Mouse (Mus musculus) neural tube, embryonic 11.5 days (tissue): ENCODE results near the gene Lhfpl4. TPM values are rescaled to one million over a fixed set of nuclear protein-coding genes. Genes with fewer than 3 reads are reported as not detected.
A peak's percentile ranks its signal among the peaks of the same experiment; 100 is the strongest.

Source experiments
- ATAC-seq: fragments of 200-750 bp; cut with Nextera tagmentation; 2 replicates; pipeline ENCODE4 v1.8.0; 2017; ENCODE audit warnings: moderate number of reproducible peaks, mild to moderate bottlenecking, moderate TSS enrichment, moderate library complexity; ENCODE audit not compliant: insufficient read depth, low FRiP score, low TSS enrichment
- DNase-seq: peaks from one replicate; pipeline ENCODE4 v3.0.0-alpha.2; 2015; ENCODE audit warnings: low spot score
- H3K27ac ChIP-seq: fragments of 300-500 bp; sonication (generic); 2 replicates; pipeline ENCODE4 v1.5.1; 2014; ENCODE audit warnings: low read depth, mild to moderate bottlenecking, low read length
- H3K27me3 ChIP-seq: fragments of 300-500 bp; sonication (generic); 2 replicates; pipeline ENCODE4 v1.6.1; 2014; ENCODE audit warnings: mild to moderate bottlenecking, low read length, mixed read lengths; ENCODE audit not compliant: control insufficient read depth, insufficient read depth
- H3K36me3 ChIP-seq: fragments of 300-500 bp; sonication (generic); 2 replicates; pipeline ENCODE4 v1.6.1; 2014; ENCODE audit warnings: mild to moderate bottlenecking, low read length, moderate library complexity, mixed read lengths; ENCODE audit not compliant: control insufficient read depth, insufficient read depth
- H3K4me1 ChIP-seq: fragments of 300-500 bp; sonication (generic); 2 replicates; pipeline ENCODE4 v1.6.1; 2014; ENCODE audit warnings: low read length, mixed read lengths; ENCODE audit not compliant: control insufficient read depth, insufficient read depth
- H3K4me2 ChIP-seq: fragments of 300-500 bp; sonication (generic); 2 replicates; pipeline ENCODE4 v1.6.1; 2014; ENCODE audit warnings: low read depth, mild to moderate bottlenecking, moderate library complexity
- H3K4me3 ChIP-seq: fragments of 300-500 bp; sonication (generic); 2 replicates; pipeline ENCODE4 v1.5.1; 2014; ENCODE audit warnings: low read depth, low read length
- H3K9ac ChIP-seq: fragments of 300-500 bp; sonication (generic); 2 replicates; pipeline ENCODE4 v1.6.1; 2014; ENCODE audit warnings: mild to moderate bottlenecking, low read length
- H3K9me3 ChIP-seq: fragments of 300-500 bp; sonication (generic); 2 replicates; pipeline ENCODE4 v1.6.1; 2016; ENCODE audit warnings: low read length; ENCODE audit not compliant: control insufficient read depth
- WGBS: fragments of 180-500 bp; shearing (Covaris S2); extraction: QIAGEN DNeasy Blood & Tissue Kit; methylation state at CpG from one replicate; pipeline ENCODE4 v1.1.7; 2014; 5-methylcytosine and 5-hydroxymethylcytosine counted together
- polyA plus RNA-seq: library from polyadenylated mRNA; unstranded; fragments of >200 nt; fragmentation: Nextera tagmentation; extraction: Ambion mirVana; gene quantifications from 2 replicates; pipeline ENCODE4 v1.2.1, GENCODE M21; 2014

The Lhfpl4 gene
- polyA plus RNA-seq: 6.7 and 6.9 TPM in 2 replicates

DNA sequence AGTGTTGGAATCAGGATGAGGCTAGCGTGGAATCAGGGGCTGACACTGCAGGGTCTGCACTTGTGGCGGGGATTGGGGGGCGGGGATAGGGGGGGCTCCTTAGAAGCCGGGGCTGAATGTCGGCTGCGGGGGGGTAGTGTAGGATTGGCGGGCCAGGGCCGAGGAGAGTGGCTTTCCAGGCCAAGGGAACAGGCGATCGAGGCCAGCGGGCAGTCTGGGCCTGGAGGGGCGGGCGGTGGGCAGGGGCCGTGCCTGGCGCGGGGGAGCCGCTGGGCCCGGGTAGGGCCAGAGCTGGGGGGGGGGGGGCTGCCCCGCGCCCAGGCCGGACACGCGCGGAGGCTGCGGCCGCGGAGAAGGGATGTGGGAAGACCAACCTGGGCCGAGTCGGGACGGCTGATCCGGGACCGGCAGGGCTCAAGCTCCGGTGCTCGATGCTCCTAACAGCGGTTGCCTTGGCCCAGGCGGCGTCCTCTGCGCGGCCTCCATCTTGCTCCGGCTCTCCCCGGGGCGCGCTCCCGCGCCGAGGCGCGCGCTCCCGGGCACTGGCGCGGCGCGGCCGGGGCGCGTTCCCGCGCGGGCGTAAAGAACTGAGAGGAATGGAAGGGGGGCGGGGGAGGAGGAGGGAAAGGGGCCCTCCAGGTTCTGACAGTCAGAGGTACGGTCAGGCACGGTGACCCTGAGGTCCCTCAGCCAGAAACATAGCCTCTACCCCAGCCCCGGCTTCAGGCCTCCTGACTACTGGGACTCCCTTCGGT is at the start of gene Lhfpl4:
TSS of gene Lhfpl4 (minus strand) at position 544 of the 755 bp plus-strand sequence.
- DNase-seq (peak; percentile 67), ATAC-seq (peak; percentile 83)
- Histone ChIP-seq H3K9ac (peak within 1 kb of the TSS; percentile 83), H3K4me2 (peak within 1 kb of the TSS; percentile 80), H3K27me3 (peaks cover 6% of the 10 kb centered on the region), H3K27ac (peak within 1 kb of the TSS; percentile 53; the same call in 1 of the 2 replicates), H3K4me1 (peaks cover 7% of the 10 kb centered on the region; the same call in 1 of the 2 replicates), H3K36me3 (no peaks in the 10 kb centered on the region), H3K4me3 (peak within 1 kb of the TSS; percentile 77), H3K9me3 (no peaks in the 10 kb centered on the region)
- under 1% methylated on average over 47 of the region's 66 CpGs for WGBS

DNA sequence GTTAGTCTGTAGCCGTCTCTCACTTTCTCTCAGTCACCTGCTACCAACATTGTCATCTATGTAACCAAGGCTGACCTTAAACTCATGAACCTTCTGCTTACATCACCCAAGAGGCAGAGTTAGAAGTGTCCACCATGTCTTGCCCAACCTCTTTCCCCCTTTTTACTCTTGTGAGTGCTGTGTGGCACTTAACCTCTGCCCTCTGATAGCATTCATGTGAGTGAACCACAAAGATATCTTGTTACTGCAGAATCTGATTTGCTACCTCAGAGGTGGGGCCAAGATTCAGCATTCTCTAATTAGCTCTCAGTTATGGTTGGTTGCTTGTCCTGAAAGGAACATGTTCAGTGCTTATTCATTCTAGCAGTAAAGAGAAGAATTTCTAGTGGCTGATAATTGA is 47.6 kb upstream of the Lhfpl4 start:
- WGBS: 84% methylated on average over 1 of the region's 1 CpGs
- ATAC-seq (no peak), DNase-seq (no peak)
- peaks cover 6% of the 10 kb centered on the region; the same call in 1 of the 2 replicates for H3K4me1 ChIP-seq
- no peak overlapping the region for H3K27ac ChIP-seq
- no peak overlapping the region for H3K9ac ChIP-seq
- H3K4me2 ChIP-seq: no peak overlapping the region
- peaks cover 2% of the 10 kb centered on the region; the same call in 1 of the 2 replicates for H3K36me3 ChIP-seq
- H3K9me3 ChIP-seq: no peaks in the 10 kb centered on the region
- no peaks in the 10 kb centered on the region for H3K27me3 ChIP-seq
- no peak overlapping the region for H3K4me3 ChIP-seq

DNA sequence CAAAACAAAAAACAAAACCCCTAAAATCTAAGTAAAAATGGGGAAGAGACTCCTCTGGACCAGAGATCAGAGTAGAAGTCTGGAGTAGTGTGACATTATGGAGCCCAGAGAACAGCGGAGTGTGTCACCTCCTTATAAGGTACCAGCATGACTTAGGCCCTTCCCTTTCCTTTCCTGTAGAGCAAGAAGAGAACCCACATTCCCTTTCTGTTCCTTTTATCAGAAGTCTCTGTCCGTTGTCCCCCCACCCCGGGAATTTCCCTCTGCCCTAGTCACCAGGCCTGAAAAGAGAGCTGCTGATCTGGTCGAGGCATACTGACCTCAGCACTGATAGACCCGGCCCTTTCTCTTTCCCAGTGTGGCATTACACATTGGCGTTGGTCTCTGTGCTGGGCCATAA is 43.3 kb upstream of the Lhfpl4 start:
- Histone ChIP-seq H3K27ac (no peak overlapping the region), H3K4me3 (peak overlapping the region; percentile 99), H3K4me1 (peaks cover 6% of the 10 kb centered on the region; the same call in 1 of the 2 replicates), H3K27me3 (no peaks in the 10 kb centered on the region), H3K9ac (peak overlapping the region; percentile 77), H3K36me3 (no peaks in the 10 kb centered on the region), H3K9me3 (no peaks in the 10 kb centered on the region), H3K4me2 (peak overlapping the region; percentile 90)
- ATAC-seq (no peak), DNase-seq (no peak)
- 34% methylated on average over 6 of the region's 6 CpGs for WGBS

DNA sequence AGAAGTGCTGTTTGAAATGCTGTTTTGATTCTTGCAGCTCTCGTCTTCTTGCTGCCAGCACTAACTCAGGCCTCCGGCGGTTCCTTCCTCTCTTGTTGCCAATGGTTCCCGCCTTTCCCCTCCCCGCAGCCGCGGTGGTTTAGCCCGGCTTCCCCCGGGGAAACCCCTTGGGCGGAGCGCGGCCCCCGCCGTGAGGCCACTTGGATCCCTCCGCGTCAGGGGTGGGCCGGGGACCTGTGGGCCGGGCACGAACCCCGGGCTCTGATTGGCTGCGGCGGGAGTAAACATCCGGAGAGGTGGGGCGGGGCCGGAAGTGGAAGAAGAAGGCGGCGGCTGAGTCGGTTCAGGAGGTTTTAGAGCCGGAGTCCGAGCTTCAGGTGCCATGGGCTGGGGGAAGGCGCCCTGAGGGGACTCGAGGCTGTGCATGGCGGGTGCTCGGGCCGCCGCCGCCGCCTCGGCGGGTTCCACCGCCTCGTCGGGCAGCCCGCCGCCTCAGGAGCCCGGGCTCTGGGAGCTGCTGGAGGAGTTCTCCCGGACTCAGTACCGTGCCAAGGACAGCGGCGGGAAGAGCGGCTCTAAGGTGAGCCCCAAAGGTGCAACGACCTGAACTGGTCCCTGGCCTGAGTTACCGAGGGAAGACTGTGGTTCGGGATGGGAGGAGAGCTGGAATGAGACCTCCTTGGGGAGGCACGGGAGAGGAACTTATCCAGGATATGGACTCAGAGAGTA is 42.5 kb upstream of the Lhfpl4 start, which contains the start of gene Mtmr14:
TSS of gene Mtmr14 (plus strand) at position 302 of the 729 bp plus-strand sequence.
- Histone ChIP-seq H3K9me3 (no peaks in the 10 kb centered on the region), H3K27me3 (no peaks in the 10 kb centered on the region), H3K27ac (0 out of 2 replicates have a peak within 1 kb of the TSS, but pooled peaks have one; percentile 8), H3K36me3 (no peaks in the 10 kb centered on the region), H3K4me1 (peaks cover 6% of the 10 kb centered on the region; the same call in 1 of the 2 replicates), H3K4me3 (peak within 1 kb of the TSS; percentile 99), H3K9ac (peak within 1 kb of the TSS; percentile 77), H3K4me2 (peak within 1 kb of the TSS; percentile 90)
- under 1% methylated on average over 55 of the region's 55 CpGs for WGBS
- ATAC-seq (peak; percentile 99), DNase-seq (peak; percentile 99)

DNA sequence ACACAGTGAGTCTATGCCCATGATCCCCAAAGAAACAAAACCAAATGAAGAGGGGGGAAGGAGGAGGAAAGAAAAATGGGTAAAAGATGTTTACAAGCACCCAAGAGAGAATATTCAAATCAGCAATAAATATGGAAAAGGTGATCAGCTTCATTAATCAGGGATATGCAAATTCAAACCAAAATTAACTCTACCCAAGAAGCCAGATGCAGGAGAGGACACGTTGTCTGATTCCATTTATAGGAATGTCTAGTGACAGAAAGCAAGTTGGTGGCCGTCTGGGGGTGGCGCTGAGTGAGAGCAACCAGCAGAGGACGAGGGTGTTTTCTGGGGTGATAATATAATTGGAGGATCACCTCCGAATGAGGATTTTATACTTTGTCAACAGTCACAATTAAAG is 40.0 kb upstream of the Lhfpl4 start:
- Histone ChIP-seq H3K4me3 (no peak overlapping the region), H3K27me3 (no peaks in the 10 kb centered on the region), H3K4me2 (no peak overlapping the region), H3K9me3 (no peaks in the 10 kb centered on the region), H3K27ac (no peak overlapping the region), H3K9ac (no peak overlapping the region), H3K36me3 (no peaks in the 10 kb centered on the region), H3K4me1 (peaks cover 6% of the 10 kb centered on the region; the same call in 1 of the 2 replicates)
- DNase-seq (no peak), ATAC-seq (no peak)
- 69% methylated on average over 5 of the region's 5 CpGs for WGBS

DNA sequence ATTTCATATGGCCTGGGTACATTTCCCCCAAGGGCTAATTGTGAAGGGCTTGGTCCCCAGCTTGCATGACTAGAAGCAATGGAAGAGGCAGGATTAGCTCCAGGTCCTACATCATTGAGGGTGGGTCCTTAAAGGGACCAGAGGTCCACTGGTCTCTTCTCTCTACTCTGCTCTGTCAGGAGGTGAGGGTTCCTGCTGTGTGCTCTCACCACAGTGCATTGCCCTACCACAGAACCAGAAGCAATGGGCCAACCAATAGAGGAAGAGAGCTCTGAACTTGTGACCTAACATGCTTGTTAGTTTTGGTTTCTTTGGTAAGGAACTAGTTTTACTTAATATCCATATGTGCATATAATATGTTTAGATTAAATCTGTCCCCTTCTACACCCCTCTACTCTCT is 31.5 kb upstream of the Lhfpl4 start:
- Histone ChIP-seq H3K4me3 (no peak overlapping the region), H3K27me3 (no peaks in the 10 kb centered on the region), H3K27ac (no peak overlapping the region), H3K36me3 (no peaks in the 10 kb centered on the region), H3K4me2 (no peak overlapping the region), H3K9ac (no peak overlapping the region), H3K9me3 (no peaks in the 10 kb centered on the region), H3K4me1 (no peaks in the 10 kb centered on the region)
- DNase-seq (no peak), ATAC-seq (no peak)

DNA sequence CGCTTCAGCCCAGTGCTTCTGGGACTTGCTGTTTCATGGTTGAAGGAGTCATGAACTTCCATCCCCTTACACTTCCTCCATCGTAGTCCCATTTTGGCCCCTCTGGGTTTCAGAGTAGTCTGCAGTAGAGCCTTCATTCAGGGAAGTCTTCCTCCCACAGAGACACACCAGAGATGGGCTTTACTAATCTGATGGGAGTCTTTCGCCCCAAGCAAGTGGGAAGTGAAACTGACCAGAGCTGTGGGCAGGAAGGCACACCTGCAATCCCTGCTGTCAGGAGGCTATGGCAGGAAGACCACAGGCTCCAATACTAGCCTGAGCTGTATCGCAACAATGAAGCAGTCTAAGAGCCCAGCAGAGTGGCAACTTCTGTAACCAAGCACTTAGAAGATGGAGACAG is 30.6 kb upstream of the Lhfpl4 start:
- DNase-seq (no peak), ATAC-seq (no peak)
- Histone ChIP-seq H3K9ac (no peak overlapping the region), H3K36me3 (no peaks in the 10 kb centered on the region), H3K4me1 (no peaks in the 10 kb centered on the region), H3K4me2 (no peak overlapping the region), H3K9me3 (no peaks in the 10 kb centered on the region), H3K27ac (no peak overlapping the region), H3K27me3 (no peaks in the 10 kb centered on the region), H3K4me3 (no peak overlapping the region)
- WGBS: 82% methylated on average over 4 of the region's 4 CpGs

DNA sequence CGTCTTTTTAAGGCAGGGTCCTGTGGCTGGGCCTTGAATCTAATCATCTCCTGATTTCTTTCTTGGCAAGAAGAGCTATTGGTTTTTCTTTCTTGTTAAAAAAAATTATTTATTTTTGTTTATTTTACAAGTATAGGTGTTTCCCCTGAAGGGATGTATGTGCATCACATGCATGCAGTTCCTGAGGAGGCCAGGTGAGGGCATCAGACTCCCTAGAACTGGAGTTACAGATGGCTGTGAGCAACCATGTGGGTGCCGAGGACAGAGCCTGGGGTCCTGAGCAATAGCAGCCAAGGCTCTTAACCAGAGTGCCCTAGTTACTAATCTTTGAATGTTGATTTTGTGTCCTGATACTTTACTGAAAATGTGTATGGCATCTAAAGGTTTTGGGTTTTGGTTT is 21.1 kb upstream of the Lhfpl4 start:
- no peak for ATAC-seq
- H3K4me1 ChIP-seq: no peaks in the 10 kb centered on the region
- no peak overlapping the region for H3K4me2 ChIP-seq
- H3K27ac ChIP-seq: no peak overlapping the region
- H3K36me3 ChIP-seq: no peaks in the 10 kb centered on the region
- no peak overlapping the region for H3K9ac ChIP-seq
- WGBS: 75% methylated on average over 2 of the region's 2 CpGs
- H3K27me3 ChIP-seq: no peaks in the 10 kb centered on the region
- no peak overlapping the region for H3K4me3 ChIP-seq
- no peaks in the 10 kb centered on the region for H3K9me3 ChIP-seq
- no peak for DNase-seq
